Mouse (Mus musculus) liver, adult 2 months (tissue): ENCODE data around the gene BC024978.

Experiments
- CTCF ChIP-seq: fragments of 200-500 bp; IDR thresholded peaks from 2 replicates; pipeline ENCODE4 v1.5.1; 2011; ENCODE audit warnings: low read depth, low read length, control low read depth
- POLR2A ChIP-seq: fragments of 200-500 bp; IDR thresholded peaks from 2 replicates; pipeline ENCODE4 v1.6.1; 2011; ENCODE audit warnings: low read length, control low read depth; ENCODE audit not compliant: insufficient read depth; ENCODE audit errors: extremely low read depth

DNA sequence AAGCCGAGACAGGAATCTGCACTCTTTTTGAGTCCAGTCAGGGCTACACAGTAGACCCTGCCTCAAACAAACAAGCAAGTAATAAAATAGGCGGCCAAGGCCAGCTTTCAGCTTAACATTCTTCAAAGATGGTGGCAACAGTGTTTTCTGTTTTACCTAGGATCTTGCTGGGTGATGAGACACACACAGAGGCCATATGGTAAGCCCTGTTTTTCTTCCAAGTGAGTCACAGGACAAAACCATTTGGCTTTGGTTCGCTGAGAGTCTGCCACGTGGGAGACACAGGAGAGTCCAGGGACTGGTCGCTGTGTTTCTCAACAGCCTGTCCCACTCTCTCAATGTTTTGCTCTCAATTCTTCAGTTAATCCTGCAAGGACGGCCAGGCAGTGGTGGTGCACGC is 23.0 kb downstream of the BC024978 start:
- TF ChIP-seq CTCF, result no peak
- no peak for TF ChIP-seq POLR2A
